Mouse (Mus musculus) MEL (cell line): Measurements from ENCODE around the gene Ctnnb1. TPM values are rescaled to one million over a fixed set of nuclear protein-coding genes. Genes with fewer than 3 reads are reported as not detected.

ENCODE experiments used
- DNase-seq: peaks from one replicate; pipeline ENCODE4 v3.0.0; 2011; ENCODE audit warnings: low read depth, low spot score
- H3K27ac ChIP-seq: 2 replicates; pipeline ENCODE4 v1.5.1; 2012; ENCODE audit warnings: low read depth, mild to moderate bottlenecking, control low read depth, low read length, moderate library complexity; ENCODE audit not compliant: control insufficient read depth
- H3K27me3 ChIP-seq, 2 experiments: fragments of 150-350 bp in 1 of 2; sonication (generic) in 1 of 2; 2 replicates each; pipeline ENCODE4 v1.6.1; 2012; ENCODE audit warnings: low read length in 2 of 2, mild to moderate bottlenecking in 2 of 2, improper control_type of control experiment in 1 of 2, moderate library complexity in 1 of 2; ENCODE audit not compliant: insufficient read depth in 2 of 2, control insufficient read depth in 1 of 2
- H3K36me3 ChIP-seq, 2 experiments: 2 replicates each; pipeline ENCODE4 v1.6.1; 2012 to 2014; ENCODE audit warnings: low read length in 2 of 2, improper control_type of control experiment in 1 of 2, inconsistent platforms in 1 of 2, mild to moderate bottlenecking in 1 of 2; ENCODE audit not compliant: insufficient read depth in 2 of 2, control insufficient read depth in 1 of 2
- H3K4me1 ChIP-seq, 2 experiments: fragments of 150-350 bp in 1 of 2; sonication (generic) in 1 of 2; 2 replicates each; pipeline ENCODE4 v1.6.1; 2012; ENCODE audit warnings: low read length in 2 of 2, improper control_type of control experiment in 1 of 2, mild to moderate bottlenecking in 1 of 2; ENCODE audit not compliant: insufficient read depth in 2 of 2, control insufficient read depth in 1 of 2
- H3K4me3 ChIP-seq, 2 experiments: fragments of 150-350 bp in 1 of 2; sonication (generic) in 1 of 2; 2 replicates each; pipeline ENCODE4 v1.5.1; 2012; ENCODE audit warnings: low read depth in 2 of 2, low read length in 2 of 2, mild to moderate bottlenecking in 2 of 2, moderate library complexity in 2 of 2, control low read depth in 1 of 2, improper control_type of control experiment in 1 of 2; ENCODE audit not compliant: control insufficient read depth in 1 of 2, insufficient read depth in 1 of 2
- H3K79me2 ChIP-seq: 2 replicates; pipeline ENCODE4 v1.6.1; 2012; ENCODE audit warnings: mild to moderate bottlenecking, low read length, moderate library complexity; ENCODE audit not compliant: control insufficient read depth, poor library complexity, insufficient read depth
- H3K9ac ChIP-seq: 2 replicates; pipeline ENCODE4 v1.6.1; 2012; ENCODE audit warnings: low read depth, mild to moderate bottlenecking, control low read depth, low read length, moderate library complexity; ENCODE audit not compliant: control insufficient read depth, poor library complexity, severe bottlenecking
- H3K9me3 ChIP-seq: fragments of 150-350 bp; sonication (generic); replicated peaks from 2 replicates; pipeline ENCODE4 v1.6.1; 2012; ENCODE audit warnings: mild to moderate bottlenecking, low read length, improper control_type of control experiment, moderate library complexity; ENCODE audit not compliant: insufficient read depth
- BHLHE40 ChIP-seq: IDR thresholded peaks from 2 replicates; pipeline ENCODE4 v1.6.1; 2012; ENCODE audit warnings: low read depth, mild to moderate bottlenecking, inconsistent platforms, low read length, improper control_type of control experiment, borderline replicate concordance
- CHD2 ChIP-seq: IDR thresholded peaks from 2 replicates; pipeline ENCODE4 v1.6.1; 2011; ENCODE audit warnings: low read length, improper control_type of control experiment
- CTCF ChIP-seq, 3 experiments: IDR thresholded peaks in 2 of 3; conservative IDR thresholded peaks in 1 of 3; 2 replicates each; pipeline ENCODE4 v1.5.1; 2011 to 2012; ENCODE audit warnings: low read length in 3 of 3, low read depth in 2 of 3, mild to moderate bottlenecking in 2 of 3, improper control_type of control experiment in 1 of 3, inconsistent platforms in 1 of 3, mixed read lengths in 1 of 3, moderate library complexity in 1 of 3; ENCODE audit not compliant: control insufficient read depth in 1 of 3, insufficient read depth in 1 of 3, poor library complexity in 1 of 3, severe bottlenecking in 1 of 3
- ETS1 ChIP-seq: IDR thresholded peaks from 2 replicates; pipeline ENCODE4 v1.6.1; 2012; ENCODE audit warnings: low read depth, mild to moderate bottlenecking, inconsistent platforms, low read length, improper control_type of control experiment, moderate library complexity
- HCFC1 ChIP-seq: IDR thresholded peaks from 2 replicates; pipeline ENCODE4 v1.6.1; 2012; ENCODE audit warnings: low read depth, mild to moderate bottlenecking, inconsistent platforms, low read length, improper control_type of control experiment, moderate library complexity
- KAT2A ChIP-seq: conservative IDR thresholded peaks from 2 replicates; pipeline ENCODE4 v1.6.1; 2012; ENCODE audit warnings: low read depth, low read length, improper control_type of control experiment, inconsistent platforms
- MAFK ChIP-seq: IDR thresholded peaks from 2 replicates; pipeline ENCODE4 v1.6.1; 2011; ENCODE audit warnings: low read depth, mild to moderate bottlenecking, low read length, improper control_type of control experiment, borderline replicate concordance
- MXI1 ChIP-seq: IDR thresholded peaks from 2 replicates; pipeline ENCODE4 v1.6.1; 2011; ENCODE audit warnings: mild to moderate bottlenecking, low read depth, low read length, improper control_type of control experiment
- MYB ChIP-seq: IDR thresholded peaks from 2 replicates; pipeline ENCODE4 v1.6.1; 2011; ENCODE audit warnings: mild to moderate bottlenecking, low read depth, low read length, improper control_type of control experiment
- MYC ChIP-seq: IDR thresholded peaks from 2 replicates; pipeline ENCODE4 v1.6.1; 2011; ENCODE audit warnings: low read depth, mild to moderate bottlenecking, low read length, improper control_type of control experiment, moderate library complexity
- NELFE ChIP-seq: IDR thresholded peaks from 2 replicates; pipeline ENCODE4 v1.6.1; 2011; ENCODE audit warnings: low read depth, low read length, improper control_type of control experiment
- POLR2A ChIP-seq, 2 experiments: IDR thresholded peaks; 2 replicates each; pipeline ENCODE4 v1.6.1; 2011 to 2012; ENCODE audit warnings: low read length in 2 of 2, mild to moderate bottlenecking in 2 of 2, control low read depth in 1 of 2, improper control_type of control experiment in 1 of 2, low read depth in 1 of 2, moderate library complexity in 1 of 2; ENCODE audit not compliant: control insufficient read depth in 1 of 2, insufficient read depth in 1 of 2, poor library complexity in 1 of 2
- POLR2AphosphoS2 ChIP-seq: IDR thresholded peaks from 2 replicates; pipeline ENCODE4 v1.6.1; 2011; ENCODE audit warnings: low read length, improper control_type of control experiment
- POLR2AphosphoS5 ChIP-seq: IDR thresholded peaks from 2 replicates; pipeline ENCODE4 v1.6.1; 2012; ENCODE audit warnings: low read depth, borderline replicate concordance, mild to moderate bottlenecking, inconsistent platforms, low read length, moderate library complexity, mixed read lengths
- RCOR1 ChIP-seq: IDR thresholded peaks from 2 replicates; pipeline ENCODE4 v1.6.1; 2012; ENCODE audit warnings: low read depth, mild to moderate bottlenecking, inconsistent platforms, low read length, improper control_type of control experiment
- SIN3A ChIP-seq: IDR thresholded peaks from 2 replicates; pipeline ENCODE4 v1.6.1; 2012; ENCODE audit warnings: low read length, improper control_type of control experiment, inconsistent platforms
- SMC3 ChIP-seq: IDR thresholded peaks from 2 replicates; pipeline ENCODE4 v1.6.1; 2011; ENCODE audit warnings: low read depth, low read length, improper control_type of control experiment
- TAL1 ChIP-seq: IDR thresholded peaks from 2 replicates; pipeline ENCODE4 v1.6.1; 2012; ENCODE audit warnings: mild to moderate bottlenecking, inconsistent platforms, low read length, moderate library complexity, mixed read lengths
- UBTF ChIP-seq: IDR thresholded peaks from 2 replicates; pipeline ENCODE4 v1.6.1; 2012; ENCODE audit warnings: low read depth, mild to moderate bottlenecking, inconsistent platforms, low read length, improper control_type of control experiment, moderate library complexity, borderline replicate concordance; ENCODE audit not compliant: insufficient read depth
- USF1 ChIP-seq: IDR thresholded peaks from 2 replicates; pipeline ENCODE4 v1.6.1; 2014; ENCODE audit warnings: low read depth, mild to moderate bottlenecking, inconsistent platforms, low read length, improper control_type of control experiment, moderate library complexity
- USF2 ChIP-seq, 2 experiments: IDR thresholded peaks; 2 replicates each; pipeline ENCODE4 v1.6.1; 2011 to 2012; ENCODE audit warnings: improper control_type of control experiment in 2 of 2, low read length in 2 of 2, borderline replicate concordance in 1 of 2, inconsistent platforms in 1 of 2, low read depth in 1 of 2, mild to moderate bottlenecking in 1 of 2; ENCODE audit not compliant: insufficient read depth in 1 of 2
- ZMIZ1 ChIP-seq: IDR thresholded peaks from 2 replicates; pipeline ENCODE4 v1.6.1; 2012; ENCODE audit warnings: low read depth, mild to moderate bottlenecking, inconsistent platforms, low read length, improper control_type of control experiment, moderate library complexity
- ZNF384 ChIP-seq: IDR thresholded peaks from 2 replicates; pipeline ENCODE4 v1.6.1; 2012; ENCODE audit warnings: low read depth, mild to moderate bottlenecking, inconsistent platforms, low read length, improper control_type of control experiment
- polyA plus RNA-seq, 2 experiments: library from polyadenylated mRNA; stranded (reverse) in 1 of 2; unstranded in 1 of 2; fragments of >175 nt in 1 of 2; fragments of >200 nt in 1 of 2; gene quantifications; 2 replicates each; pipeline versions ENCODE4 v1.2.1 to v1.2.4; 2012; ENCODE audit warnings: low replicate concordance in 2 of 2, low read depth in 1 of 2; ENCODE audit not compliant: insufficient read length in 2 of 2, insufficient read depth in 1 of 2, missing spikeins in 1 of 2
- total RNA-seq: library from RNA; depleted of rRNA; stranded (reverse); fragments of 300-350 nt; gene quantifications from 2 replicates; pipeline ENCODE4 v1.2.3, GENCODE M21; 2012

The Ctnnb1 gene
- total and polyA plus RNA-seq, 3 experiments, result 302 to 701 (median 377) TPM

- no peaks in the 10 kb centered on the region for H3K27me3 ChIP-seq
- no peaks in the 10 kb centered on the region for H3K9me3 ChIP-seq
- TF ChIP-seq BHLHE40 (no peak), MXI1 (no peak), SIN3A (no peak), NELFE (no peak), TAL1 (no peak), HCFC1 (no peak), MYC (no peak), CHD2 (no peak), RCOR1 (no peak), UBTF (no peak), USF1 (no peak), MAFK (no peak), ETS1 (no peak), POLR2A (IDR thresholded peaks at IDR 0.05; ENCODE audit: control insufficient read depth in 1 of 2, insufficient read depth in 1 of 2, low read depth in 1 of 2, low read length in 2 of 2, poor library complexity in 1 of 2) (no peak), MYB (no peak), USF2 (IDR thresholded peaks at IDR 0.05; ENCODE audit: borderline replicate concordance in 1 of 2, insufficient read depth in 1 of 2, low read depth in 1 of 2, low read length in 2 of 2) (no peak), CTCF (IDR thresholded peaks at IDR 0.05 in 2 of 3, conservative IDR thresholded peaks at IDR 0.05 in 1 of 3; ENCODE audit: control insufficient read depth in 1 of 3, insufficient read depth in 1 of 3, low read depth in 2 of 3, low read length in 3 of 3, poor library complexity in 1 of 3, severe bottlenecking in 1 of 3) (no peak), ZNF384 (no peak), ZMIZ1 (no peak)
- H3K4me1 ChIP-seq, result no peaks in the 10 kb centered on the region
- H3K9ac ChIP-seq, result no peak overlapping the region
- no peaks in the 10 kb centered on the region for H3K79me2 ChIP-seq
- H3K36me3 ChIP-seq, result no peaks in the 10 kb centered on the region
- no peak overlapping the region for H3K27ac ChIP-seq
- no peak for DNase-seq
- no peak overlapping the region for H3K4me3 ChIP-seq
Observed at GRCm38 (mm10) chr9:120988088-120988487, 59.1 kb downstream of the Ctnnb1 start.

DNA sequence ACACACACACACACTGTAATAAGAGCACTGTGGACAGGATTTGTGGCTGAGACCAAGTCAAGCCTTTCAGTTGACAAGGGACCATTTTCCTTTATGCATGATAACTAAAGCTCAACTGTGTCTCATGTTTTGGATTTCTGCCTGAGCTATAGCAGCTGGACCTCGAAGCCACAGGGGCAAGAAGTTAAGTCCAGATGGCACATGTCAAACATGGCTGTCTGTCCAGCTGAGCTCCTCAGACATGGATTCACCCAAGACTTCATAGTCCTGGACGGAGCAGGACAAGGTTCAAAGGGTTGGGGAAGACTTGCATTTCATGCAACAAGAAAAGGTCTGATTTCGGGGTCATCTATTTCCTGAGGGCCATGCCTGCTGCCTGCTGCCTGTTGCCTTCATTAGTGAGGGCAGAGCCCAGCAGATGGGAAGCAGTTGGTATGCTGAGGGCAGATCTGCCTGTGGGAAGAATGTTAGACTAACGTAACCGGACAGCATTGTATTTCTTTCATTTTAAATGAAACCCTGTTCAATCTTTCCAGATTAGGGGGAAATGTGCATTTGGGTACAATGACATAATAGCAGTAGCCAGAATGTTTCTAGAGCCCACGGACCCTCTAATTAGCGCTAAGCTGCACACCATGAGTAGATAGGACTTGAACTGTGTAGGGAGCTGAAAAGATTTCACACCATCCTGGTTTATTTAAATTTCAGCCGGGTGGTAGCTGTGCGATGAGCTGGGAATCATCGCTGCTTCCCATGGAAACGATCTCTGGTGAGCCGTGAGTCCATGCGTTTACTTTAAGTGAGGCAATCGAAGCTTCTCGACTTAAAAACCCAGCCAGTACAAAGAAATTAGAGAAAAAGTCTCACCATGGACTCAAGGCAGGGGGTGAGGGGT, 61.0 kb downstream of the Ctnnb1 start:
- TF ChIP-seq UBTF (no peak), POLR2AphosphoS2 (no peak), POLR2AphosphoS5 (no peak), ZNF384 (no peak), KAT2A (no peak), SMC3 (no peak)
- Histone ChIP-seq H3K36me3 (no peaks in the 10 kb centered on the region), H3K27me3 (no peaks in the 10 kb centered on the region), H3K4me3 (no peak overlapping the region), H3K27ac (no peak overlapping the region), H3K4me1 (no peaks in the 10 kb centered on the region), H3K79me2 (no peaks in the 10 kb centered on the region), H3K9me3 (no peaks in the 10 kb centered on the region), H3K9ac (no peak overlapping the region)
- DNase-seq, result no peak
